Mouse (Mus musculus) MEL (cell line): ENCODE data around the gene Zfp354b.

Experiments
- CHD2 ChIP-seq: IDR thresholded peaks from 2 replicates; pipeline ENCODE4 v1.6.1; 2011; ENCODE audit warnings: low read length, improper control_type of control experiment
- CTCF ChIP-seq, 3 experiments: IDR thresholded peaks in 2 of 3; conservative IDR thresholded peaks in 1 of 3; 2 replicates each; pipeline ENCODE4 v1.5.1; 2011 to 2012; ENCODE audit warnings: low read length in 3 of 3, low read depth in 2 of 3, mild to moderate bottlenecking in 2 of 3, improper control_type of control experiment in 1 of 3, inconsistent platforms in 1 of 3, mixed read lengths in 1 of 3, moderate library complexity in 1 of 3; ENCODE audit not compliant: control insufficient read depth in 1 of 3, insufficient read depth in 1 of 3, poor library complexity in 1 of 3, severe bottlenecking in 1 of 3
- EP300 ChIP-seq, 2 experiments: IDR thresholded peaks; 2 replicates each; pipeline ENCODE4 v1.6.1; 2011; ENCODE audit warnings: improper control_type of control experiment in 2 of 2, low read length in 2 of 2, low read depth in 1 of 2, mild to moderate bottlenecking in 1 of 2
- KAT2A ChIP-seq: conservative IDR thresholded peaks from 2 replicates; pipeline ENCODE4 v1.6.1; 2012; ENCODE audit warnings: low read depth, low read length, improper control_type of control experiment, inconsistent platforms
- MAFK ChIP-seq: IDR thresholded peaks from 2 replicates; pipeline ENCODE4 v1.6.1; 2011; ENCODE audit warnings: low read depth, mild to moderate bottlenecking, low read length, improper control_type of control experiment, borderline replicate concordance
- MYB ChIP-seq: IDR thresholded peaks from 2 replicates; pipeline ENCODE4 v1.6.1; 2011; ENCODE audit warnings: mild to moderate bottlenecking, low read depth, low read length, improper control_type of control experiment
- NRF1 ChIP-seq: IDR thresholded peaks from 2 replicates; pipeline ENCODE4 v1.6.1; 2014; ENCODE audit warnings: low read depth, mild to moderate bottlenecking, inconsistent platforms, low read length, improper control_type of control experiment, moderate library complexity; ENCODE audit not compliant: poor library complexity, insufficient read depth, severe bottlenecking
- POLR2AphosphoS2 ChIP-seq: IDR thresholded peaks from 2 replicates; pipeline ENCODE4 v1.6.1; 2011; ENCODE audit warnings: low read length, improper control_type of control experiment
- RCOR1 ChIP-seq: IDR thresholded peaks from 2 replicates; pipeline ENCODE4 v1.6.1; 2012; ENCODE audit warnings: low read depth, mild to moderate bottlenecking, inconsistent platforms, low read length, improper control_type of control experiment

DNA sequence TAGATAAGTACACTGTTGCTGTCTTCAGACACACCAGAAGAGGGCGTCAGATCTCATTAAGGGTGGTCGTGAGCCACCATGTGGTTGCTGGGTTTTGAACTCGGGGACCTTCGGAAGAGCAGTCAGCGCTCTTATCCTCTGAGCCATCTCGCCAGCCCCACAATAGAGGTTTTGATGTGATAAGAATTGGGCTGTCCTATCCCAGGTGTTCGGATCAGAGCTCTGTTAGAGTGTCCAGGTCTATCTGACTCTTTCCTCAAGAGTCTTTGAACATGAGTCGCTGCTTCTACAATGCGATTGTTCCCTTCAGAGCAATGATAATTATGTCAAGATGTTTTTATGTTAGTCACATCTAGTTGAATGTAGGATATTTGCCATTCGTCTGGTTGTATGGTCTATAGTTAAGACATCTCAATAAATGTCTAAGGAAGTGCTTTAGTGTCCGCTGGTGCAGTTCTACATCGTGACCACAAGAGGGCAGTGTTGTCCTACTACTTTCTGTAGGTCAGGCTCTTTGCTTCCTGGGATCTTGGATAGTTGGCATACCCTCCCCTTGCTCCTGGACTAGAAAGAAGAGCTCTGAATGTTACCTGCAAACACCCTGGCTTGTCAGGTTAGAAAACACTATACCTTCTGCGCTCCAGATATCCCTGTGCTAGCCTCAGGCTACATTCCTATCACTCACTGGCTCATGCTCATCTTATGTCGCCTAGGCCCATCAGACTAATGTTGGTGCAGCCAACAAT lies 8.4 kb upstream of the Zfp354b start:
- no peak for TF ChIP-seq CHD2
- TF ChIP-seq POLR2AphosphoS2 = no peak
- TF ChIP-seq RCOR1 = no peak
- peak; percentile 77 to 97 (median 84) for TF ChIP-seq CTCF (IDR thresholded peaks at IDR 0.05 in 2 of 3, conservative IDR thresholded peaks at IDR 0.05 in 1 of 3; ENCODE audit: control insufficient read depth in 1 of 3, insufficient read depth in 1 of 3, low read depth in 2 of 3, low read length in 3 of 3, poor library complexity in 1 of 3, severe bottlenecking in 1 of 3)
- TF ChIP-seq KAT2A = no peak
- no peak for TF ChIP-seq NRF1
- no peak for TF ChIP-seq EP300 (IDR thresholded peaks at IDR 0.05; ENCODE audit: low read depth in 1 of 2, low read length in 2 of 2)
- TF ChIP-seq MYB = no peak
- no peak for TF ChIP-seq MAFK
